Mouse (Mus musculus) intestine, embryonic 14.5 days (tissue): ENCODE results near the gene Fhad1. TPM values are rescaled to one million over a fixed set of nuclear protein-coding genes. Genes with fewer than 3 reads are reported as not detected.

Source experiments
- ATAC-seq: fragments of 200-750 bp; cut with Nextera tagmentation; replicated peaks from 2 replicates; pipeline ENCODE4 v1.8.0; 2017; ENCODE audit warnings: low read depth, moderate number of reproducible peaks, moderate TSS enrichment, moderate library complexity; ENCODE audit not compliant: low FRiP score, low TSS enrichment
- DNase-seq: peaks from one replicate; pipeline ENCODE4 v3.0.0-alpha.2; 2018; ENCODE audit warnings: low spot score
- H3K27ac ChIP-seq: fragments of 300-500 bp; sonication (generic); 2 replicates; pipeline ENCODE4 v1.5.1; 2014; ENCODE audit warnings: low read depth, mild to moderate bottlenecking, control low read depth
- H3K27me3 ChIP-seq: fragments of 300-500 bp; sonication (generic); replicated peaks from 2 replicates; pipeline ENCODE4 v1.6.1; 2014; ENCODE audit warnings: low read length, control low read depth; ENCODE audit not compliant: control insufficient read depth, insufficient read depth
- H3K36me3 ChIP-seq: fragments of 300-500 bp; sonication (generic); 2 replicates; pipeline ENCODE4 v1.6.1; 2014; ENCODE audit warnings: low read length, control low read depth; ENCODE audit not compliant: control insufficient read depth, insufficient read depth
- H3K4me1 ChIP-seq: fragments of 300-500 bp; sonication (generic); replicated peaks from 2 replicates; pipeline ENCODE4 v1.6.1; 2014; ENCODE audit warnings: low read length, control low read depth, mixed read lengths; ENCODE audit not compliant: control insufficient read depth, insufficient read depth
- H3K4me2 ChIP-seq: fragments of 300-500 bp; sonication (generic); 2 replicates; pipeline ENCODE4 v1.6.1; 2014; ENCODE audit warnings: low read length
- H3K4me3 ChIP-seq: fragments of 300-500 bp; sonication (generic); 2 replicates; pipeline ENCODE4 v1.5.1; 2014; ENCODE audit warnings: low read depth, low read length, control low read depth, mixed read lengths
- H3K9ac ChIP-seq: fragments of 300-500 bp; sonication (generic); 2 replicates; pipeline ENCODE4 v1.6.1; 2014; ENCODE audit warnings: mild to moderate bottlenecking, low read length
- H3K9me3 ChIP-seq: fragments of 300-500 bp; sonication (generic); 2 replicates; pipeline ENCODE4 v1.6.1; 2016; ENCODE audit warnings: low read length, control low read depth; ENCODE audit not compliant: control insufficient read depth
- WGBS: fragments of 180-500 bp; shearing (Covaris S2); extraction: QIAGEN DNeasy Blood & Tissue Kit; methylation state at CpG from one replicate; pipeline ENCODE4 v1.1.7; 2014; 5-methylcytosine and 5-hydroxymethylcytosine counted together
- polyA plus RNA-seq: library from polyadenylated mRNA; unstranded; fragments of >200 nt; fragmentation: Nextera tagmentation; extraction: Ambion mirVana; gene quantifications from 2 replicates; pipeline ENCODE4 v1.2.1, GENCODE M21; 2014

Fhad1 gene
- polyA plus RNA-seq, 1 experiment from 2014 or later: 1.8 TPM

GRCm38 (mm10) chr4:141976163-141976562 is 38.7 kb downstream of the Fhad1 start:
- Histone ChIP-seq H3K27ac (no peak overlapping the region), H3K9ac (no peak overlapping the region), H3K4me3 (no peak overlapping the region), H3K27me3 (no peaks in the 10 kb centered on the region), H3K4me2 (no peak overlapping the region), H3K4me1 (no peaks in the 10 kb centered on the region), H3K36me3 (no peaks in the 10 kb centered on the region), H3K9me3 (0 out of 2 replicates have a peak, but pooled peaks cover 7% of the 10 kb centered on the region)
- ATAC-seq: 0 out of 2 replicates have a peak, but pooled peaks have one; percentile 49
- DNase-seq: peak; percentile 80
- WGBS: 34% methylated on average over 4 of the region's 4 CpGs

GRCm38 (mm10) chr4:141964575-141964974 is 50.3 kb downstream of the Fhad1 start:
- Histone ChIP-seq H3K4me3 (no peak overlapping the region), H3K9ac (no peak overlapping the region), H3K9me3 (peaks cover 8% of the 10 kb centered on the region; the same call in 1 of the 2 replicates), H3K27ac (no peak overlapping the region), H3K36me3 (no peaks in the 10 kb centered on the region), H3K4me2 (no peak overlapping the region), H3K4me1 (peaks cover 10% of the 10 kb centered on the region; the same call in 1 of the 2 replicates), H3K27me3 (no peaks in the 10 kb centered on the region)
- 0 out of 2 replicates have a peak, but pooled peaks have one; percentile 53 for ATAC-seq
- no peak for DNase-seq
- 20% methylated on average over 6 of the region's 6 CpGs for WGBS

DNA sequence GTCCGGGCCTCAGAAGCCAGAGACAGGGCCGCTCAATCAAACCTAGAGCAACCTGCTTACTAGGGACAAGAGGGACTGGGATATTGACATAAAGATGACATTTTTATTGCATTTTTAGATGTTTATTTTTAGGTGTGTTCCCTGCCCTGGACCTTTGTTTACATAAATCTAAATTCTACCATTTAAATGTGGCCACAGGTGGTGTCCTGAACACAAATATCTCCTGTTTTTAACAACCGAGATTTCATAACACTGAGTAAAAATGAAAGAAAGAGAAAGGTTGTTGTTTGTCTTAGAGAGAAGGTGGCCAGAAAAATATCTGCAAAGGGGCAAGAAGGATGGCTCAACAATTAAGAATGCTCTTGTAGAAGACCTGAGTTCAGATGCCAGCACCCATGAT is 51.0 kb downstream of the Fhad1 start:
- H3K4me2 ChIP-seq: no peak overlapping the region
- H3K4me3 ChIP-seq: no peak overlapping the region
- H3K9ac ChIP-seq: no peak overlapping the region
- no peaks in the 10 kb centered on the region for H3K36me3 ChIP-seq
- peaks cover 8% of the 10 kb centered on the region; the same call in 1 of the 2 replicates for H3K9me3 ChIP-seq
- DNase-seq (no peak), ATAC-seq (no peak)
- no peak overlapping the region for H3K27ac ChIP-seq
- no peaks in the 10 kb centered on the region for H3K27me3 ChIP-seq
- 49% methylated on average over 3 of the region's 3 CpGs for WGBS
- peaks cover 10% of the 10 kb centered on the region; the same call in 1 of the 2 replicates for H3K4me1 ChIP-seq

- Histone ChIP-seq H3K27ac (no peak overlapping the region), H3K4me2 (no peak overlapping the region), H3K27me3 (no peaks in the 10 kb centered on the region), H3K36me3 (no peaks in the 10 kb centered on the region), H3K9ac (no peak overlapping the region), H3K4me1 (peaks cover 17% of the 10 kb centered on the region), H3K9me3 (peaks cover 8% of the 10 kb centered on the region; the same call in 1 of the 2 replicates), H3K4me3 (no peak overlapping the region)
- DNase-seq (peak; percentile 81), ATAC-seq (0 out of 2 replicates have a peak, but pooled peaks have one; percentile 17)
- 16% methylated on average over 23 of the region's 23 CpGs for WGBS
These were observed 51.8 kb downstream of the Fhad1 start for GRCm38 (mm10) chr4:141962811-141963685.

DNA sequence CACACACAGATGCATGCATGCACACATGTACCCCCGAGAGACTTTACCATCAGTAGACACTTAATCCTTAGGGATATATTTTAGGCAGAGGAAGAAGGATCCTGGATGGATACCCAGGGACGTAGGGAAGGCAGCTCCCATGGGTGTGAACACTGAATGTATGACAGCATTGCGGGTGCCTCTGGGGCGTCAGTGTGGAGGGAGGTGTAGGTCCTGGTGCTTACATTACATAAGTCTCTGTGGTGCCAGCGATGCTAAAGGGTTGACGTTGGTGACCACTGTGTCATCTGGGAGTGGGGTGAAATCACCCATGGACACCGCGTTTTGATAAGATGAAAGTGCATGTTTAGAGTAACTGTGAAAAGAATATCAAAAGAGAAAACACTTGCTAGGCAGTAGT is 54.8 kb downstream of the Fhad1 start:
- DNase-seq: no peak
- Histone ChIP-seq H3K9ac (no peak overlapping the region), H3K27ac (no peak overlapping the region), H3K4me2 (no peak overlapping the region), H3K4me3 (no peak overlapping the region), H3K9me3 (peaks cover 8% of the 10 kb centered on the region; the same call in 1 of the 2 replicates), H3K4me1 (peaks cover 23% of the 10 kb centered on the region), H3K36me3 (no peaks in the 10 kb centered on the region), H3K27me3 (no peaks in the 10 kb centered on the region)
- 85% methylated on average over 8 of the region's 8 CpGs for WGBS
- ATAC-seq: no peak

DNA sequence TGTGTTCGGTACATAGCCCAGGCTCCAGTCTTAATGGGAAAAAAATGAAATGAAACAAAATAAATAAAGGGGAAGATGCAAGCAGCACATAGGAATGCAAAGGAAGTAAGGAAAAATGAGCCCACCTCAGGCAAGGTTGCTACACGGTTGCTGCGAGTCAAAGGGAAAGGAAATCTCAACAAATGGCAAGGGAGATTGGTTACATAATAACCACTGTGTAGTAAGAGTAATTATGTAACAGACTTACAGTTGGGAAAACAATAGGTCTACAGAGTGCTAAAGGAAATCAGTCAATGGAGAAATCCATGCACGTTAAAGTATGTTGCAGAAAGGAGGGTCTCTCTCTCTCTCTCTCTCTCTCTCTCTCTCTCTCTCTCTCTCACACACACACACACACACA is 55.3 kb downstream of the Fhad1 start:
- DNase-seq: no peak
- no peak for ATAC-seq
- Histone ChIP-seq H3K36me3 (no peaks in the 10 kb centered on the region), H3K4me3 (no peak overlapping the region), H3K27ac (no peak overlapping the region), H3K4me1 (peaks cover 22% of the 10 kb centered on the region), H3K9me3 (peaks cover 8% of the 10 kb centered on the region; the same call in 1 of the 2 replicates), H3K9ac (no peak overlapping the region), H3K4me2 (no peak overlapping the region), H3K27me3 (no peaks in the 10 kb centered on the region)
- WGBS: 73% methylated on average over 4 of the region's 4 CpGs

DNA sequence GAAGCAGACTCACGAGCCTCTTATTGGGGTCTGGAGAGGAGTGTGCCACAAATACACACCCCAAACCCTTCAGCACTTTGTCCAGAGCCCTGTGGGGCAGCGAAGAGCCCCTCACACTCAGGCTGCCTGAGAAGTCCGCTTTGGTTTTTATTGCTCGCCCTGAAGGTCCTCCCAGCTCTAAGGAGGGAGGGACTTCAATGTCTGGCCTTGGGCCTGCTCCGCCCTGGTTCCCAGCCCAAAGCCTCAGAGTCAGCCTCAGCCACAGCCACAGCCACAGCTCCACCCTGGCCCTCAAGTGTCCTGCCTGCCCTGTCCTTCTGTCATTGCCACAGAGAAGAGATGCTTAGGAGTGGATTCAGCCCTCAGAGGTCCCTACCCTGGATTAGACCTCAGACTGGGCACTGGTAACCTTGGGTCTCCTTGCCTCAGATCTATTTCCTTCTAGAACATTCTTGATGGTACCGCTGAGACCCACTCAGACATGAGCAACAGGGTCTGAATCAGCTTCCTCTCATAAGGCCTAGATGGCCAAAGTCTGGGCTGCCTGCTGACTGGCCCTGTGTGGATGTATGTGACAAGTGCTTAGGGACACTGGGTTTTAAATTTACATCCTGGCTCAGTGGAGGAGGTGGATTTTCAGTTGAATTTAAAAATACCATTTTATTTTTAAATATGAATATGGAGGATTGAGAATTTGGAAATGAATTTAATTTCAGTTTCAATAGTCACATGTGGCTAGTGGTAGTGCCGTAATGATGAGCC is 56.1 kb downstream of the Fhad1 start:
- Histone ChIP-seq H3K27me3 (no peaks in the 10 kb centered on the region), H3K9me3 (peaks cover 8% of the 10 kb centered on the region; the same call in 1 of the 2 replicates), H3K4me3 (no peak overlapping the region), H3K27ac (0 out of 2 replicates have a peak overlapping the region, but pooled peaks have one; percentile 38), H3K4me1 (peaks cover 17% of the 10 kb centered on the region), H3K9ac (no peak overlapping the region), H3K4me2 (peak overlapping the region; percentile 33), H3K36me3 (no peaks in the 10 kb centered on the region)
- WGBS: 48% methylated on average over 7 of the region's 7 CpGs
- DNase-seq (no peak), ATAC-seq (peak; percentile 29; the same call in 1 of the 2 replicates)

- ATAC-seq (peak; percentile 64), DNase-seq (peak; percentile 96)
- Histone ChIP-seq H3K9me3 (peaks cover 8% of the 10 kb centered on the region; the same call in 1 of the 2 replicates), H3K4me2 (peak overlapping the region; percentile 33), H3K36me3 (no peaks in the 10 kb centered on the region), H3K4me3 (no peak overlapping the region), H3K9ac (no peak overlapping the region), H3K27ac (0 out of 2 replicates have a peak overlapping the region, but pooled peaks have one; percentile 38), H3K4me1 (peaks cover 19% of the 10 kb centered on the region), H3K27me3 (no peaks in the 10 kb centered on the region)
- WGBS: 3% methylated on average over 9 of the region's 9 CpGs
These were observed 56.7 kb downstream of the Fhad1 start for GRCm38 (mm10) chr4:141958188-141958587.
